Mouse (Mus musculus) lung, embryonic 15.5 days (tissue): ENCODE results near the gene Heatr5a. TPM values are rescaled to one million over a fixed set of nuclear protein-coding genes. Genes with fewer than 3 reads are reported as not detected.

ENCODE experiments used
- ATAC-seq: fragments of 200-750 bp; cut with Nextera tagmentation; 2 replicates; pipeline ENCODE4 v1.8.0; 2017; ENCODE audit warnings: moderate number of reproducible peaks, borderline replicate concordance; ENCODE audit not compliant: low FRiP score, low TSS enrichment; ENCODE audit errors: extremely low read depth
- H3K27ac ChIP-seq: fragments of 300-500 bp; sonication (generic); 2 replicates; pipeline ENCODE4 v1.5.1; 2015; ENCODE audit warnings: moderate library complexity, mild to moderate bottlenecking, inconsistent platforms
- H3K27me3 ChIP-seq: fragments of 300-500 bp; sonication (generic); 2 replicates; pipeline ENCODE4 v1.6.1; 2015; ENCODE audit warnings: inconsistent platforms
- H3K36me3 ChIP-seq: fragments of 300-500 bp; sonication (generic); 2 replicates; pipeline ENCODE4 v1.6.1; 2015; ENCODE audit warnings: inconsistent platforms
- H3K4me1 ChIP-seq: fragments of 300-500 bp; sonication (generic); 2 replicates; pipeline ENCODE4 v1.6.1; 2015; ENCODE audit warnings: inconsistent platforms
- H3K4me2 ChIP-seq: fragments of 300-500 bp; sonication (generic); 2 replicates; pipeline ENCODE4 v1.6.1; 2015; ENCODE audit warnings: inconsistent platforms, mild to moderate bottlenecking, moderate library complexity
- H3K4me3 ChIP-seq: fragments of 300-500 bp; sonication (generic); 2 replicates; pipeline ENCODE4 v1.5.1; 2015; ENCODE audit warnings: mild to moderate bottlenecking, inconsistent platforms
- H3K9ac ChIP-seq: fragments of 300-500 bp; sonication (generic); 2 replicates; pipeline ENCODE4 v1.6.1; 2015; ENCODE audit warnings: inconsistent platforms
- H3K9me3 ChIP-seq: fragments of 300-500 bp; sonication (generic); 2 replicates; pipeline ENCODE4 v1.6.1; 2016; ENCODE audit warnings: inconsistent platforms
- WGBS: fragments of 180-500 bp; shearing (Covaris S2); methylation state at CpG from one replicate; pipeline ENCODE4 v1.1.7; 2015; 5-methylcytosine and 5-hydroxymethylcytosine counted together
- polyA plus RNA-seq: library from polyadenylated mRNA; unstranded; fragments of >200 nt; fragmentation: Nextera tagmentation; extraction: Ambion mirVana; gene quantifications from 2 replicates; pipeline ENCODE4 v1.2.1, GENCODE M21; 2015

Heatr5a gene
- polyA plus RNA-seq, 1 experiment from 2014 or later = 13.8 TPM

DNA sequence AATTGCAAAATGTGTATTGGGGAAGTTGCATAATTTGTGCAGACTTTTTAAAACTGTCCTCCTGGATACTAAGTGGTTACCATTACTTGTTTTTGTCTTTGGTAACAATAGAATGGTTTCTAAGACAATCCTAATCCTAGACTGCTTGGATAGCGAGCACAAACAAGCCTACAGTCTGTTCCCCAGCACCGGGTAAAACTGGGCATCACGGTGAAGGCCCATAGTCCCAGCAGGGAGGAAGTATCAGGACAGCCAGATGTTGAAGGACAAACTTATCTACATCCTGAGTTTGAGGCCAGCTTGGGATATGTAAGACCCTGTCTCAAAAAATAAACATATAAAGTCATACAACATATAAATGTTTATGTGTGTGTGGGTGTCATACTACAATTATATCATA, 135.9 kb downstream of the Heatr5a start:
- no peak for ATAC-seq
- WGBS = 54% methylated on average over 3 of the region's 3 CpGs
- Histone ChIP-seq H3K4me3 (no peak overlapping the region), H3K9ac (no peak overlapping the region), H3K9me3 (no peaks in the 10 kb centered on the region), H3K27ac (no peak overlapping the region), H3K36me3 (no peaks in the 10 kb centered on the region), H3K4me1 (0 out of 2 replicates have a peak, but pooled peaks cover 3% of the 10 kb centered on the region), H3K4me2 (no peak overlapping the region), H3K27me3 (no peaks in the 10 kb centered on the region)

DNA sequence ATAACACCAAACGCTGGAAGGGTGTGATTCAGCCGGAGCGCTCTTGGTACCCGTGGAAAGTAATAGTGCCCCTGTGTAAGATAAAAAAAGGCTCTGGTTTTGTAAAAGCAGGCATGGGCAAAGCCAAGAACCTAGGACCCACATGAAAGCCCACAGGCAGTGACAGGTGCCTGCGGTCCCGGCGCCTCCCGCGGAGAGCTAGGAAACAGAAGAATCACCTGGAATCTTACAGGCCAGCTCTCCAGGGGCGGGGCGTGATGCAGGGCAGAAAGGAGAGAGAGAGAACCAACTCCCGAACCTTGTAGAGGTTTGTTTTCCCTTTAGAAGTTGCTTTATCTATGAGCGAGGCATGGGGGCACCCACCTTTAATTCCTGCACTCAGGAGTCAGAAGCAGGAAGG, 139.2 kb downstream of the Heatr5a start:
- WGBS = 80% methylated on average over 13 of the region's 13 CpGs
- ATAC-seq = no peak
- no peaks in the 10 kb centered on the region for H3K36me3 ChIP-seq

DNA sequence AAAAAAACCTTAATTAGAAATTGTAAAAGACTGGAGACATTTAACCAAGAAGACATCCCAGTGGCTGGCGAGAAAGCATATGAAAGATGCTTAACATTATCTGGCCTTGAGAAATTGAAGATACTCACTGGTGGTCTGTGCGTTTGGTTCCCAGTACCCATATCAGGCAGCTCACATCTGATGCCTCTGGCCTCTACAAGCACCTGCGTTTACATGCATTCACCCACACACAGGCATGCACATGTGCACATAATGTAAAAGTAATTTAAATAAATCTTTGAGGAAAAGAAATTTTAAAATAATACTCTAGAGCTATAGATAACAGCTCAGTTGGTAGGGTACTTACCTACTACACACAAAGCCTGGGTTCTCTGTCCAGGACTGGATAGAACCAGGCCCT, 139.8 kb downstream of the Heatr5a start:
- no peak overlapping the region for H3K4me2 ChIP-seq
- H3K9me3 ChIP-seq = no peaks in the 10 kb centered on the region
- 88% methylated on average over 3 of the region's 3 CpGs for WGBS
- H3K4me1 ChIP-seq = peaks cover 16% of the 10 kb centered on the region
- ATAC-seq = no peak
- H3K9ac ChIP-seq = no peak overlapping the region
- no peaks in the 10 kb centered on the region for H3K36me3 ChIP-seq
- H3K27ac ChIP-seq = no peak overlapping the region
- H3K4me3 ChIP-seq = no peak overlapping the region
- no peaks in the 10 kb centered on the region for H3K27me3 ChIP-seq

More for the DNA sequence above, 139.2 kb downstream of the Heatr5a start:
- no peak overlapping the region for H3K27ac ChIP-seq
- no peaks in the 10 kb centered on the region for H3K9me3 ChIP-seq
- H3K27me3 ChIP-seq = no peaks in the 10 kb centered on the region
- H3K4me3 ChIP-seq = no peak overlapping the region
- no peak overlapping the region for H3K9ac ChIP-seq
- H3K4me2 ChIP-seq = no peak overlapping the region
- H3K4me1 ChIP-seq = peaks cover 16% of the 10 kb centered on the region

- ATAC-seq = no peak
- Histone ChIP-seq H3K4me2 (peak overlapping the region; percentile 65), H3K4me3 (peak overlapping the region; percentile 99), H3K27ac (no peak overlapping the region), H3K36me3 (no peaks in the 10 kb centered on the region), H3K27me3 (no peaks in the 10 kb centered on the region), H3K9ac (no peak overlapping the region), H3K9me3 (no peaks in the 10 kb centered on the region), H3K4me1 (peaks cover 16% of the 10 kb centered on the region)
- 83% methylated on average over 1 of the region's 1 CpGs for WGBS
Observed at GRCm38 (mm10) chr12:51830671-51831070, 140.4 kb downstream of the Heatr5a start.

GRCm38 (mm10) chr12:51830077-51830402, 141.1 kb downstream of the Heatr5a start:
- peaks cover 16% of the 10 kb centered on the region for H3K4me1 ChIP-seq
- peak overlapping the region; percentile 100 for H3K9ac ChIP-seq
- WGBS = 1% methylated on average over 12 of the region's 12 CpGs
- peak overlapping the region; percentile 65 for H3K4me2 ChIP-seq
- H3K36me3 ChIP-seq = peaks cover 4% of the 10 kb centered on the region; the same call in 1 of the 2 replicates
- peak overlapping the region; percentile 99 for H3K4me3 ChIP-seq
- H3K27me3 ChIP-seq = no peaks in the 10 kb centered on the region
- peak overlapping the region; percentile 99 for H3K27ac ChIP-seq
- ATAC-seq = no peak
- H3K9me3 ChIP-seq = no peaks in the 10 kb centered on the region

DNA sequence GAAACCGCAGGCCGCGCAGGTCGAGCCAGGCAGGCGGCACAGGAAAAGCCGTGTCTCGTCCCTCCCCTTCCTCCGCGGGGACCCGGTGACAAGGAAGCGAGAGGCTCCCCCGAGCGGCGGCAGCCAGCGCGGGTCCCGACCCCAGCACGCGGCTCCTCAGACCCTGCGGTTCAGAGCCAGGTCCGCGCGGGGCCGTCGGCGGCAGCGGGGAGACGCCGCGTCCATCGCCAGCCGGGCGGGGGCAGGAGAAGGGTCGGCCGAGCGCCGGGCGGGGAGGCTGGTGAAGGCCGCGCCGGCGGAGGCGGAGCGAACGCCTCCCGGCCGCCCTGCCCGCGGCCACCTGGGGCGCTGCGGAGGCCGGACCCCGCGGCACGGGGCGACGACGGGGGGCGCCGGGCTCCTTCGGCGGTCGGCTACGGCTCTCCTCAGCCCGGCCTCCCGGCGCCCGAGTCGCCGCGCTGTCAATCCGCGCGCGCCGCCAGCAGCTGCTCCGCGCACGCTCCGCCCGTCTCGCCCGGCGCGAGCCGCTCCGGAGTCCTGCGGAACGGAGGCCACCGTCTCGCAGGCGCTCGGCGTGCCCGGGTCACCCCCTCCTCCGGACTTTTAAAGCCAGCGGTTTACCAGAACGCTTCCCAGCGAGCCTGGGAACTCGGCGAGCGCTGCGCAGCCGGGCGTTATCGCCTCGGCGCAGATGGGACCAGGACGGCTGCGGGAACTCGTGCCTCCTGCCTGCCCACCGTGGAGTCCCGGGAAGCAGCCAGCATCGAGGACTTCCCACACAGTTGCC, 141.6 kb downstream of the Heatr5a start, which contains the start of gene Hectd1:
TSS of gene Hectd1 (minus strand) at position 247 of the 787 bp plus-strand sequence.
- peaks cover 10% of the 10 kb centered on the region; the same call in 1 of the 2 replicates for H3K36me3 ChIP-seq
- peak; percentile 96 for ATAC-seq
- peaks cover 16% of the 10 kb centered on the region for H3K4me1 ChIP-seq
- H3K4me2 ChIP-seq = peak within 1 kb of the TSS; percentile 65
- peak within 1 kb of the TSS; percentile 99 for H3K4me3 ChIP-seq
- under 1% methylated on average over 76 of the region's 114 CpGs for WGBS
- H3K9ac ChIP-seq = peak within 1 kb of the TSS; percentile 100
- H3K27ac ChIP-seq = peak within 1 kb of the TSS; percentile 99
- no peaks in the 10 kb centered on the region for H3K27me3 ChIP-seq
- no peaks in the 10 kb centered on the region for H3K9me3 ChIP-seq

- WGBS = under 1% methylated on average over 65 of the region's 66 CpGs
Observed at GRCm38 (mm10) chr12:51828716-51829289, 142.3 kb downstream of the Heatr5a start.

DNA sequence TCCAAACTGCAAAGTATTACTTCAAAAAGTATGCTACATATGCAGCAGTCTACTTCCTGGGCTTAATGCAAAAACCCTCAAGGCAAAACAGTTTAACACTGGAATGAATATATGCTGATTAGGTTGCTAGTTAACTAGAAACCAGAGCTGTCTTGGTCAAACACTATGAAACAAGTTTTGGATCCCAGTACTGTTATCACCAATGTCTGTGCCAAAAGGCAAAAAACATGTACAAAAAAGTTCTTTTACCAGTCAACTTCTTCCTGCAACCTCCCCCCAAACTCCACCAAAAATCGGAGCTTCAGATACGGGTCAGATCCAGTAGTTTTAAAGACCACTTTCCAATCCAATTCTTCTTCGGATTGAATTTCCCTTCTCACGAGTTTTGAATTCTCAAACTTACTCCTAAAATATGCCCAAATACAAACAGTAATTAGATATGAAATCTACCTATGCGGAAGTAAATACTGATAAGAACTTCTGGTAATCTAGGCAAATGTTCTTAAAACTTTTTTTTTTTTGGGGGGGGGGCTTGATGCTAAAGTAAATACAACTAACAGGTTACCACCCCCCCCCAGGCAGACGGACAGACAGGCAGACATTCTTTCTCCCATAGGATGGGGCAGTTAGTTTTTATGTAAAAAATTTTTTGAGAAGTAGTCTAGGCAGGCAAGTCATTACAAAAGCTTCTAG, 143.0 kb downstream of the Heatr5a start:
- Histone ChIP-seq H3K4me1 (peaks cover 16% of the 10 kb centered on the region), H3K36me3 (peaks cover 14% of the 10 kb centered on the region), H3K4me3 (peak overlapping the region; percentile 99), H3K4me2 (peak overlapping the region; percentile 65), H3K27ac (peak overlapping the region; percentile 99), H3K9ac (peak overlapping the region; percentile 100), H3K27me3 (no peaks in the 10 kb centered on the region), H3K9me3 (no peaks in the 10 kb centered on the region)
- WGBS = 11% methylated on average over 6 of the region's 6 CpGs
- ATAC-seq = no peak

More at GRCm38 (mm10) chr12:51828716-51829289, 142.3 kb downstream of the Heatr5a start:
- peaks cover 16% of the 10 kb centered on the region for H3K4me1 ChIP-seq
- H3K27ac ChIP-seq = peak overlapping the region; percentile 99
- no peaks in the 10 kb centered on the region for H3K9me3 ChIP-seq
- peak overlapping the region; percentile 99 for H3K4me3 ChIP-seq
- ATAC-seq = peak; percentile 13
- H3K4me2 ChIP-seq = peak overlapping the region; percentile 65
- peak overlapping the region; percentile 100 for H3K9ac ChIP-seq
- H3K27me3 ChIP-seq = no peaks in the 10 kb centered on the region
- H3K36me3 ChIP-seq = peaks cover 14% of the 10 kb centered on the region

Other genes with a start within 250 kb of the Heatr5a start
- gene Hectd1, start 141.8 kb downstream of the Heatr5a start, polyA plus RNA-seq = 34.2 and 39.0 TPM in 2 replicates
- 25.3 and 25.4 TPM in 2 replicates for gene Dtd2, start 35.2 kb upstream of the Heatr5a start, polyA plus RNA-seq
- not detected in 2 replicates for gene Gpr33, start 56.7 kb upstream of the Heatr5a start, polyA plus RNA-seq
- 12.4 and 14.5 TPM in 2 replicates for gene Nubpl, start 126.4 kb upstream of the Heatr5a start, polyA plus RNA-seq